Mouse (Mus musculus): ENCODE measurements at regions not wholly inside any gene's neighbourhood (a gene's known extent, or its start where the extent isn't known, plus 50 kb on each side); places are given as distances from the start of the nearest gene placed in this dataset.

- TF ChIP-seq CTCF (IDR thresholded peaks at IDR 0.05; ENCODE audit: borderline replicate concordance, control insufficient read depth, extremely low read depth, insufficient read depth, low read length, poor library complexity) = no peak
- no peak for TF ChIP-seq POLR2A (IDR thresholded peaks at IDR 0.05; ENCODE audit: control insufficient read depth, extremely low read depth, insufficient read depth, low read length, poor library complexity)
Measured at GRCm38 (mm10) chr13:53537937-53538336, 65.1 kb upstream of the Msx2 start.

Measured in thymus, adult 2 months (tissue).